Mouse (Mus musculus) induced T-regulatory cell, adult 2 months (primary cell): ENCODE data around the gene Clmp.

Experiments used
- DNase-seq: peaks from one replicate; pipeline ENCODE4 v3.0.0-alpha.2; 2012; ENCODE audit warnings: low read depth

The Clmp gene

DNA sequence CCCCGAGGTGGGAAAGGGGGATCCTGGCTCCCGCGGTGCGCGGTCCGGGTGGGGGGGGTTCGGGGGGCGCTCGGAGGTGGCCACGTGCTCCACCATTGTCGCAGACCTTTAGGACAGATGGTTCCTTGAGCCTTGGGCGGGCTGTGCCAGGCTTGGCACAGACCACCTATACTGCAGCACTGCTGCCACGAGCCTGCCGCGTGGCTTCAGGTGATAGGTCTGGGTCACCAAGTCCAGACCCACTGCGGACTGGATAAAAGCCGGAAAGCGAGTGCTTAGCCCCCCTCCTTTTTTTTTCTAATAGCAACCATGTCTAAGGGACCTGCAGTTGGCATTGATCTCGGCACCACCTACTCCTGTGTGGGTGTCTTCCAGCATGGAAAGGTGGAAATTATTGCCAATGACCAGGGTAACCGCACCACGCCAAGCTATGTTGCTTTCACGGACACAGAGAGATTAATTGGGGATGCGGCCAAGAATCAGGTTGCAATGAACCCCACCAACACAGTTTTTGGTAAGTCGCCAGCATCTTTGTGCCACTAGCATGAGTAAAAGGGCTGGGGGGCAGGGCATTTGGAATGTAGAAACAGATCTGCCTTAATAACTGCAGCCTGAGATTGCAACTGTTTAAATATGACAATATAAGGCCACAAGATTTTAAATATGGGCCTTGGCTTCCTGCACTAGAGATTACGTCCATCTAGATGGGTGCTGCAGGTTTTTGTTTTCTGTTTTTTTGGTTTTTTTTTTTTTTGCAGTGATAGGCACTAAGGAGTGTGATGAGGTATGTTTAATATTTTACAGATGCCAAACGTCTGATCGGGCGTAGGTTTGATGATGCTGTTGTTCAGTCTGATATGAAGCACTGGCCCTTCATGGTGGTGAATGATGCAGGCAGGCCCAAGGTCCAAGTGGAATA, 116.1 kb downstream of the Clmp start:
- peak; percentile 51 for DNase-seq

DNA sequence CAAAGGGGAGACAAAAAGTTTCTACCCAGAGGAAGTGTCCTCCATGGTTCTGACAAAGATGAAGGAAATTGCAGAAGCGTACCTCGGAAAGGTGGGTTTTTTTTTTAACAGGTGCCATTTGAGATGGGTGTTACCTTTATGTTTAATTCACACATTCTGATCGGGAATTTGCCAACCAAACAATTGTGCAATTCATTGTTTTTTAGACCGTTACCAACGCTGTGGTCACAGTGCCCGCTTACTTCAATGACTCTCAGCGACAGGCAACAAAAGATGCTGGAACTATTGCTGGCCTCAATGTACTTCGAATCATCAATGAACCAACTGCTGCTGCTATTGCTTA, 116.7 kb downstream of the Clmp start:
- DNase-seq = peak; percentile 45

DNA sequence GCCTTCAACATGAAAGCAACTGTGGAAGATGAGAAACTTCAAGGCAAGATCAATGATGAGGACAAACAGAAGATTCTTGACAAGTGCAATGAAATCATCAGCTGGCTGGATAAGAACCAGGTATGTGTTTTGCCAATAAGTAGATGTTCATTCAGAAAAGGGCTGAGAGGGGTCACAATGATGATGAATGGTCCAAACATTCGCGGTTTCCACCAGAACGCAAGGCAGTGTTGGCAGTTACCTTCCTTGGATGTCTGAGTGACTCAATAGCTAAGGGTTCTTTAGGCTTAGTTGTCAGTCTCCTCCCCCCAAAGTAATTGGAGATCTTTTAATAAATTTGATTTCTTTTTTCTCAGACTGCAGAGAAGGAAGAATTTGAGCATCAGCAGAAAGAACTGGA, 118.8 kb downstream of the Clmp start:
- DNase-seq = peak; percentile 46

DNA sequence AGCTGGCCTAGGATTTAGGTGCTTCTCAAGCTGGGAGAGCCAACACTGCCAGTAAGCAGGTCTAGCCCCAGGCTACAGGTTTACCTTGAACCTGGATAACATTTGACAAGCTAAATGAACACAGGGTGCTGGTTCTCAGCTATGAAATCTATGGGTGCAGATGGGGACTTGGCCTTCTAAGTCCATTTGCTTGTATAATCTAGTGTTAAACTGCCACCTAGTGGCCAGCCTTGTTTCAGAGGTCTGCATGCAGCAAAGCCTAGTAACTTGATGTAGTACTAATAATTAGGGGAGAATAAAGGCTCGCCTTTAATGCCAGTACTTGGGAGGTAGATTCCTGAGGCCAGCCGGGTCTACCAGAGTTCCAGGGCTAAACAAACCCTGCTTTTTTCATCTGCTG, 119.5 kb downstream of the Clmp start:
- DNase-seq = peak; percentile 92

DNA sequence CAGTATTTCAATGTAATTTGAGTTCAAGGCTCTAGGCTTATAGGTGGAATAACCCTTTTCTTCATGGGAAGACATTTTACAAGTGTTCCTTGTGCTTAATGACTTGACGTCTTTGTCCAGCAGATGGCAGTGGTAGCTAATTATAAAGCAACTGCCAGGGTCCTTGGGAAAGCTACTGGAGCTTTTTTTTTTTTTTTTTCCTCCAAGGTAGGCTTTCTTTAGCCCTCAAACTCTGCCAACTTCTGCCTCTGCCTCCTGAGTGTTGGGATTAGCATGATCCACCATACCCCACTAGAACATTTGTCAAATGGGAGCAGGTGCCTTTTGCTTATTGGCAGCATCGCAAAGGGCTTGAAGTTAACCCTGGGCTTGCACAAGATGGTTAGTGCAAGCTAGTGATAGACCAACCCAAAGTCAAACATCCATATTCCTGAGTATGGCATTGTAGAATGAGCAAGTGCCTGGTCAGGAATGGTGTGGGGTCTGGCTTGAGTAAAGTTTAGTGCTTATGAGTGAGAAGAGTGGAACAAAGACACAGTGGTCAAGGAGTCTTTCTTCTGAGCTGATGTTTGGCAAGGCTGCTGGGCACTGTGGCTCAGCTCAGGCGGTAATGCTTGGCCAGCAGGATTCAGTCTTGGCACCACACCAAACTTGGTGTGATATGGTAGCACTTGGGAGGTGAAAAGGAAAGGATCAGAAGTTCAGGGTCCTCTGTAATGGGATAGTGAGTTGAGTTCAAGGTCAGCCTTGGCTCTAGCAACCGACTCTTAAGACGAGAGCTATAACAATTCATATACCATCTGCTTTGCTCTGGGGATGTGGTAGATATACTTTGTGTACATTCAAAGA, 120.9 kb downstream of the Clmp start:
- DNase-seq = peak; percentile 74

DNA sequence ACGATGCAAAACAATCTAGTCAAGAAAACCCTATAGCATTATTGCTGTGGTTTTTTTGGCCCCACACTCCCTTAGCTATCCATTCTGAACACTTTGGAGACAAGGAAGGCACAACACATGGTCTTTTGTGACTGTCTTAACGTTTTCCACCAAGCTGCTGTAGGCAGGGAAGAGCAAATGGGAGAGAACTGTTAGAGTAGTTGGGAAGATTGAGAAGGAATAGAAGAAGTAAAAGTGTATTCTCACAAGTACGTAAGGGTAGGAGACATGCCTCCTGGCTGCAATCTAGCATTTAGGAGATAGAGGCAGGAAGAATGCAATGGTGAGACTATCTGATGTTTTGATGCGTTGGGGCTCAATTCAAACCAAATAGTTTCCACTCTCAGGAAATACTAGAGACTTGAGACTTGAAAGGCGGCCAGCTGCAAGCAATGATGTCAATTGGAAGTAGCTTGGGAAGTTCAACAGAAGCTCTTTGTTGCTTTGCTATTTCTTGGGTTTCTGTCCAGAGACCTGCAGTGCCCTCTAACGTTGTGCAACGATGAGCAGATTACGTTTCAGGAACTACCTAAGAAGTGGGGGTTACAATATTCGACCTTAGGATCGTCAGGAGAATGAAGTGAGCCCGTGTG, 121.6 kb downstream of the Clmp start:
- DNase-seq = peak; percentile 44

DNA sequence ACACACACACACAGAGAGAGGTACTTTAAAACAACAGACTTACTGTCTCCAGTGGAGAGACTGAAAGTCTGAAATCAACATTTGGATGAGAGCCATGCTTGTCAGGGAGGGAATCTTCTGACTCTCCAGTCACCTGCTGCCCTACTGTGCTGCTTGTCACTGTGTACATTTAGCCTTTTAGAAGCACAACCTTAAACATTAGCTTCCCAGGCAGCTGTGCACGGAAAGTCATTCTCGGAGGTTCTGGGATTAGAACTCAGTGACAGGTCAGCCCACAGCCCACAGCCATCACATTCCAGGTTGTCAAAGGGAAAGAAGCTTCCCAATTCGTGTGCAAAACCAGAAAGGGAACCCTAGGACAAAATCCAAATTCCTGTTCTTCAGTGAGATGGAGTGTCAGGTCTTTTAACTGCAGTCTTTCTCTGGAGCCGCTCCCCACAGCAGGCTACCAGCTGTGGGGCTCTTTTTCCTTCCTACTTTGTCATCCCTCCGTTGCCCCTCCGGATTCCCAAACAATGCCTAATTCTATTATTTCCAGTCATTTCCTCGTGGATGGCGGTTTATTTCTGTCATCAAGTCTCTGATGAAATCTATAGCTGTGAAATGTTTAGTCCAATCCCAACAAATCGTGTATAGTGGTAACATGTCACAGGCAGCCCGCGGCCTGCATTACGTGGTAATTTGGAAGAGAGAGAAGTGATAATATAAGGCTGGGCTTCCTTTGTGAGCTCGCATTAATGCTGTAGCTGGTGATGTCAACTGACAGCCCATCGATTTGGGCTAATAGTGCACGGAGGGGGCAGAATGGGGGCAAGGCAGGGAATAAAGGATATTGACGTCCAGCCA, 122.5 kb downstream of the Clmp start:
- no peak for DNase-seq

DNA sequence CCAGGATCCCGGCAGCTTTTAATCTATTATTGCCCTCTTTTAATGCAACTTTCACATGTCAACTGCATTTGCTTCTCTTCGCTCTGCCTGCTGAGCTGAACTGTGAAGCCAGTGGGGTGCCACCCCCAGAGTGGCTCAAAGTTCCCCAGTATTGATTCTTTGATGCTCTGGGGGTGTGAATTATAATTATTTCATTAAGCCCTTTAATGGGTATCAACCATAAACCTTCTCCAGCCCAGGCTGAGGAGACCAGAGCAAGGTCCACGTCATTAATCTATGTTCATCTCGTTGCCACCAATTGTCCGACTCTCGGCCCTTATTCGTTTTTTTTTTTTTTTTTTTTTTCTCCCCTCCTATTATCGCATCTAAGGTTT, 123.1 kb downstream of the Clmp start:
- no peak for DNase-seq

DNA sequence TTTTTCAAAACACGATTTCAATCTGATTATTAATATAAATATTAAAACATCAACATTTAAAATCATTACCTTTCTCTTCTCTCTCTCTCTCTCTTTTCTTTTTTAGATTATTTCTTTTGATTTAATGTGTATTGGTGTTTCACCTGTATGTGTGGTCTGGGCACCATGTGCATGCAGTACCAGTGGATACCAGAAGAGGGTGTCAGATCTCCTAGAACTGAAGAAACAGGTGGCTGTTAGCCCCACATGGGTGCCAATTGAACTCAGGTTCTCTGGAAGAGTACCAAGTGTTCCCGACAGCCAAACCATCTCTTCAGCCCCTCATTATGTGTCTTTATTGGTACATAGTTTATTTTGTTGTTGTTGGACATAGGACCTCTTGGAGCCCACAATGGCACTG, 126.1 kb downstream of the Clmp start:
- DNase-seq = peak; percentile 76

DNA sequence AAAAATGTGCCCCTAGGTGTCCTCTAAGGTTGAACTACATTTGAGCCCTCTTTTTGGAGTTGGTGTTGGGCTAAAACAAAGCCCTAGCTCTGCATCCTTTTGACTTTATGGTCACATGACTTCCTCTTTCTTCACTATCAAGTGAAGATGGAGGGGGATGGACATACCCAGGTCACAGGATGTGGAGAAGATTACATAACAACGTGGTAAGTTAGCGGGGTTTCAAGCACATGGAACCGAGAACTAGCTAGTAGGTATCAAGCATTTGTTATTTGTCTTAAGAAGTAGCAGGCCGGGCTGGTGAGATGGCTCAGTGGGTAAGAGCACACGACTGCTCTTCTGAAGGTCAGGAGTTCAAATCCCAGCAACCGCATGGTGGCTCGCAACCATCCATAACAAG, 128.3 kb downstream of the Clmp start:
- DNase-seq = peak; percentile 62

DNA sequence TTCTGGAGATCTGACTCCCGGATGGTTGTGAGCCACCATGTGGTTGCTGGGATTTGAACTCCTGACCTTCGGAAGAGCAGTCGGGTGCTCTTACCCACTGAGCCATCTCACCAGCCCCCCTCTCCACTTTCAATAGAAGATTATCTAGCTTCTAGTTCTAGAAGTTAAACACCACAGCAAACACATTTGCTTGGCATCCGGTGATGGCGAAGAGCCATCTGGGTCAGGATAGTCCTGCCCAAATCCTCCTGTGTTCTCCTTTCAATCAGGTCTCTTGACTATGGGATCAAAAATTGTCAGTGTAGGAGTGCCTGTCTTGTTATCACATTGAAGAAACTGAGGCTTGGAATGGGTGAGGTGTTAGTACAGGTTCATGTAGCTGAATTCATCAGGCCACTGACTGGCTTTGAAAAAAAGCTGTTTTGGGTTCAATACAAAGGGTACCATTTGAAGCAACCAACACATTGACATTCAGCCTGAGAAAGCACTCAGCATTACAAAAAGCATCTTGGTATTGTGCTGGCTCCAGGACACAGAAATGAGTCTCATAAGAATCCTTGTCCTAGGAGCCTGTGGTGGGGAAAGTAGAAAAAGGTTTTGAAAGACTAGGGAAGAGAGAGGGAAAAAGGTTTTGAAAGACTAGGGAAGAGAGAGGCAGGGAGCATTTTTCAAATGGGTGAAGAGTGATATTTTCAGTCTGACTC, 131.7 kb downstream of the Clmp start:
- no peak for DNase-seq

DNA sequence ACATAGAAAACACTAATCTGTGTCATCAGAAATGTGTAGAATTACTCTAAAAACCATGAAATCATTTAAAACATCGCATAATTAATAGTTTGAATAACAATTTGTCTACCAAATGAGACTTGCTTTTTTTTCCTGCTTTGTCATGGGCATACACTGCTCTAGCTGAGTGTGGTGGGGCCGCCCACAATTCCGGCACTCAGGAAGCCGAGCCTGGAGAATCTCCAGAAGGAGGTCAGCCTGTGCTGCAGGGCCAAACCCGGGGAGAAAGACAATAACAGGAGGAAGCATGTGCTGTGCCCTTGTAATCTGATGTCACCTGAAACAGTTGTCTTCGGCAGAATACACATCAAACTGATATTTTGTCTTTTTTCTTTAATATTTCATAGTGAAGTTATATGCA, 139.8 kb downstream of the Clmp start:
- no peak for DNase-seq

DNA sequence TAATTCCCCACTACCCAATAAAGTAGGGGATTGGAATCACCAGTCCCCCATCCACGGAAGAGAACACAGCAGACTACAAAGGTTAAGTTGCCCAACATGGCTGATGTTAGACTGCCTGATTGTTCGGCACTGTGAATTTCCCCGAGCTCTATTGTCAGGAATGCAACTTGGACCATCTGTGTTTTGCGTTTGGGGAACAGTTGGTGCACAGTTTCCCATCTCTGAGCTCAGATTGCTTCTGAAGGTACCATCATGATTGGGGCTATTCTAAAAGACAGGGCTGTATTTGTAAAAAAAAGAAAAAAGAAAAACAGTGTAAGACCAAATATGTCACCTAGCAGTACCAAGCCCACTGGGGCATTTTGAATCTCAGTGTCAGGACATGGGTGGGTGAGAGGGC, 141.6 kb downstream of the Clmp start:
- no peak for DNase-seq

DNA sequence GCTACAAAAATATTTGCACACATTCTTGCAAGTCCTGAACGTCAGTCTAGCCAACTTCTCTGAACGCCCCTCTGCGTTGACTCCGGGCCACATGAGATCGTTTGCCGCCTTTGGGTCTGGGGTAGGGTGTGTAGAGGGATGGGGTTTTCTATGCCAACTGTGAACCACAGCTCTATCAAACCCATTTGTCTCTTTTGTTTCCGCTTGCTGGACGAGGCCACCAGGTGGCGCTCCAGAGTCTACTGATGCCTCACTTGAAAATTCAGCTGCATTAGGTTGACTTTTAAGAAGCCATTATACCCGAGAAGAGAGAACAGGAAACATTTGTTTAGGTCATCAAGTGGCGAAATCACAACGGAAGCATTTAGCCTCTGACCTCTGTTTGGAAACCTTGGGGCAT, 148.8 kb downstream of the Clmp start:
- DNase-seq = peak; percentile 82
